Mouse (Mus musculus): Measurements from ENCODE around the gene Pgap1. TPM values are rescaled to one million over a fixed set of nuclear protein-coding genes. Genes with fewer than 3 reads are reported as not detected.

The Pgap1 gene
- total RNA-seq (2021), result 10 to 100 TPM; 32.0 to 32.9 TPM
- long read RNA-seq, experiment 1, full-length matches to known transcripts, result 6 of 14 reads
- long read RNA-seq, experiment 1, partial matches to known transcripts, result 0 of 14 reads
- long read RNA-seq, experiment 1, other reads (novel, unspliced or antisense), result 8 of 14 reads
- long read RNA-seq, experiment 2, full-length matches to known transcripts, result 6 of 10 reads
- long read RNA-seq, experiment 2, partial matches to known transcripts, result 1 of 10 reads
- long read RNA-seq, experiment 2, other reads (novel, unspliced or antisense), result 3 of 10 reads

DNA sequence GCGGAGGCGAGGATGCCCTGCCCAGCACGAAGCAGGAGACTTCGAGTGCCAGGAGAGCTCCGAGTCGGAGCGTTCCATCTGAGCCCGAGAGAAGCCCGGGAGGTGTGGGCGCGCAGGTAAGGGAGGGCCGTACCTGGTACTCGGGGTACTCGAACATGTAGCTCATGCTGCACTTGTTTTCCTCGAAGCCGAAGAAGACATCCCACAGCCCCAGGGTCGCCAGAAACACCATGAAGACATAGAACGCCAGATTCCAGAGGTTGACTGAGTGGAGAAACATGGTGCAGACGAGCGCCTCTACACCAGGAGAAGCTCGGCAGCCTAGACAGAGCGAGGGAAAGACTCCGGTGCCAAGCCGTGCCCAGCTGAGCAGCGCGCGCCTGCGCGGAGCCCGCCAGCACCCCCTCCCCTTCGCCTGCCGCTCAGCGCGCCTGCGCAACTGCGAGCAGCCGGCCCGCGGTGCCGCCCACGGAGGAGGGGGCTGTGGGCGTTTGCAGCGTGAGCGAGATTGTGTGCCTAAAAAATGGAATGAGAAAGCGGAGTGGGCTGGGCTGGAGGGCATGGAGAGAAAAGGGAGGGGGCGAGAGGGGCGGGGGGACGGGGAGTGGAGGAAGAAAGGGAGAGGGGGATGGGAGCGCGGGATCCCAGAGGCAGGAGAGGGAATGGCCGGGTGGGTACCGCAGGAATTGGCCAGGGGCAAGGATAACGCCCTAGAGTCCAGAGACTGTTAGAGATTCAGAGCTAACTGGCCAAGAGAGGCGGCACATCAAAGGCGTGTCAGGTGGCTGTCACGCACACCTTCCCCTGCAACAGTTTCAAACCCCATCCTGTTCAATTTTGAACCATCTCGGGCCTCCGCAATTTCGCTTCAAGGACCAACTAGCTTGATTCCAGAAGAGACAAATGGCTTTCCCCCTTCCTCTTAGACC is at the start of gene Pgap1:
Pgap1 (minus strand) TSS at position 384 of the 929 bp plus-strand sequence.
- DNase-seq (ENCODE audit: extremely low spot score in 1 of 2, low spot score in 2 of 2), result peak; percentile 92 to 93
- intact Hi-C loops (cut with DNase I), result loop anchor here (2.0 to 5.0 kb wide), 3 partner anchors 21 to 160 kb away; no protein-coding TSS in a partner anchor
- Histone ChIP-seq H3K27ac (peak within 1 kb of the TSS; percentile 90), H3K4me3 (peak within 1 kb of the TSS; percentile 86)
- no peak; the same call in 1 of the 2 replicates for TF ChIP-seq CTCF (IDR thresholded peaks at IDR 0.05)

DNA sequence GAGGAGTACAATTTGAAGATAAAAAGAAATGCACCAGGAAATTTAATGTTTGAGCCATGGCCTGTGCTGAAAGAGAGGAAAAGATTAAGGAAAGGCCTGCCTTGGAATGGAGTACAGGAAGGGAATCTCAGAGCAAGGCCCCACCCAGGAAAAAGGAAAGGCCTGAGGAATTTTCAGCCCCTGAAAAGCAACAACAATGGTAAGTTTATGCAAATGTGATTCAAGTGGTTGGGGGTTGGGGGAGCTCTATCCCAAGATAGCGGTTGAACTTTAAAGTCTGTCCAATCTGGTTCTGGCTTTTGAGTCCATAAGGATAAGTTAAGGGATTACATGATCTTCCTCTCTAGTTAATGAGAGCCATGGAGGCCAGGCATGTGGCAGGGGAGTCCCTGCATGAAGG is 49.5 kb upstream of the Pgap1 start:
- intact Hi-C loops (cut with DNase I), result no loop called here
- TF ChIP-seq CTCF (IDR thresholded peaks at IDR 0.05), result no peak

DNA sequence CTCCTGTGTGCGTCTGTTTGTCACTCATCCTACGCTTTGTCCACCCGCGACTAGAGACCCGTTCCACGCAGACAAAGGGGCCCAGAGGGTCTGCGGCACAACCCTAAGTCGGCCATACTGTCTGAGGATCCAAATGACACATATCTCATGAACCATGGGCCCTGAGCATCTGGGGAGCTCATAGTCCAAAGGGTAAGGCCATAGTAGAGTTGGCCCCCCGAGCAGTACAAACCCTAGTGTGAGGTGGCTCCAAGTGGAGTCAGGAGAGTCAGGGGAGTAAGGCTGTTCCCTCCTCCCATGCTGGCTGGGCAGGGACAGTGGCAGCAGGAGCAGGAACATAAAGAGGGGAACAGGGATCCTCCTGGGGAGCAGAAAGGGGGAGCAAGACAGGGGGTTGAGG is 44.2 kb upstream of the Pgap1 start:
- no peak for TF ChIP-seq CTCF (IDR thresholded peaks at IDR 0.05)
- intact Hi-C loops (cut with DNase I), result no loop called here

More for the DNA sequence above, 49.5 kb upstream of the Pgap1 start:
- no peak overlapping the region for H3K27ac ChIP-seq
- DNase-seq (ENCODE audit: extremely low spot score in 1 of 2, low spot score in 2 of 2), result no peak
- no peak overlapping the region for H3K4me3 ChIP-seq

DNA sequence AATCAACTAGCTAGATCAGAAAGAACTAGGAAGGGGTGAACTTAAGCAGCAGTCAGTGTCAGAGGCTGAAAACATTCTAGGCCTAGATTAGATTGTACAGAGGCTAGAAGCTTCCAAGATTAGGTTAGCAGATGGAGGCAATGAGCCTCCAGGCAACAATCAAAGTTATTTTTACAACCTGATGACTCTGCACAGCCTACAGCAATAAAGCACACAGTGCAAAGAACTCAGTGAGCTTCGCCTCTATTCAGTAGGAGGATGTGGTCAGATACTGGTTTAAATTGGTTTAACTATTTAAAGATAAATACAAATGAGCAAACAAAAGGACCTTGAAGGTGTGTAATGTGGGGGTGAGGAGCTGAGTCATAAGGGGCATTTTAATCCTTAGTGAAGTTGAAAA is 42.8 kb upstream of the Pgap1 start:
- no peak overlapping the region for H3K27ac ChIP-seq
- intact Hi-C loops (cut with DNase I), result no loop called here
- H3K4me3 ChIP-seq, result no peak overlapping the region
- TF ChIP-seq CTCF (IDR thresholded peaks at IDR 0.05), result no peak
- no peak for DNase-seq (ENCODE audit: extremely low spot score in 1 of 2, low spot score in 2 of 2)

More for the DNA sequence above, 44.2 kb upstream of the Pgap1 start:
- Histone ChIP-seq H3K4me3 (no peak overlapping the region), H3K27ac (no peak overlapping the region)
- no peak for DNase-seq (ENCODE audit: extremely low spot score in 1 of 2, low spot score in 2 of 2)

DNA sequence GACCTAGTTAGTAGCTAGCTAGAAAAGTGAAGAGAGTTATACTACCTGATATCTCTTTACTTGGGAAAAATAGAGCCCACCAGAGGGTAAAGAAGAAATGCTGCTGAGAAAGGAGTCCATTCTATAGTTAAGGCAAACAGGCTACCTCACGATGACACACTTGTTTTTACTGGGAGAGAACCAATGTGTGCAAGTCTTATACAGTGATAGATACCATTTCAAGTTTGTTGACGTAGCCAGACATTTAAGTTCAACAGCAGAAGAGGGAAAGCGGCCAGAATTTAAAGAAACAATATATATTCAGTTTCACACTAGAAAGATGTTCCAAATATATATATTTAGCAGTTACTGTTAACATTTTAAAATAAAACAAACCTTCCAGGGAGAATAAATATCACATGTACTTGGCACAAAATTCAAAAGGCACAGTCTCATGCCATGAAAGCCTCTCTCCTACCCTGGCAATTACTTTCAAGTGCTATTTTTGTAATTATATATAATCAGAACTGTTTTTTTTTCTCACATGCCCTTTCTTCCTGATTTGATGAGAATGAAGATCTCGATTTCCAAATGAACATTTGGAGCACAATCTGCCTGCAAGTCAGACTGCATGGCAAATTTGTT is 40.2 kb upstream of the Pgap1 start:
- Histone ChIP-seq H3K4me3 (no peak overlapping the region), H3K27ac (no peak overlapping the region)
- no peak for DNase-seq (ENCODE audit: extremely low spot score in 1 of 2, low spot score in 2 of 2)
- intact Hi-C loops (cut with DNase I), result loop anchor here (5.0 kb wide), 1 partner anchor 40 kb away; the partner anchor contains the start of gene Pgap1
- no peak for TF ChIP-seq CTCF (IDR thresholded peaks at IDR 0.05)

DNA sequence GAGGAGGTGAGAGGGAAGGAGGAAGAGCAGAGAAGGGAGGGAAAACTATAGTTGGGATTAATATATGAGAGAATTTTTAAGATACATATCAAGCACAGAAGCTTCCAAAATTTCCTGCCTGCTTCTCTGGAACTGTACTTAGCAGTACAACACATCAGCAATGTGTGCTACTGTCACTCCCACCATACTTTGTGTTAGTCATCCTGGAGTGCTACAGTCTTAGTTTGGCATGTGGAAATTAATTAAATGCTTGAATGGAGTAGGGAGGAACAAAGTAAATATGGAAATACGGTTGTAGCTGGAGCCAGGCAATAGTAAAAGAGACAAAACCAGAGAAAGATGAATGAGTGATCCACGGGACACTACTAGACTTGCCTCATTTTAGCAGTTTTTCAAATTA is 38.7 kb upstream of the Pgap1 start:
- H3K27ac ChIP-seq, result no peak overlapping the region
- no peak overlapping the region for H3K4me3 ChIP-seq
- DNase-seq (ENCODE audit: extremely low spot score in 1 of 2, low spot score in 2 of 2), result no peak
- no peak for TF ChIP-seq CTCF (IDR thresholded peaks at IDR 0.05)
- intact Hi-C loops (cut with DNase I), result loop anchor here (5.0 kb wide), 1 partner anchor 39 kb away; the partner anchor contains the start of gene Pgap1

DNA sequence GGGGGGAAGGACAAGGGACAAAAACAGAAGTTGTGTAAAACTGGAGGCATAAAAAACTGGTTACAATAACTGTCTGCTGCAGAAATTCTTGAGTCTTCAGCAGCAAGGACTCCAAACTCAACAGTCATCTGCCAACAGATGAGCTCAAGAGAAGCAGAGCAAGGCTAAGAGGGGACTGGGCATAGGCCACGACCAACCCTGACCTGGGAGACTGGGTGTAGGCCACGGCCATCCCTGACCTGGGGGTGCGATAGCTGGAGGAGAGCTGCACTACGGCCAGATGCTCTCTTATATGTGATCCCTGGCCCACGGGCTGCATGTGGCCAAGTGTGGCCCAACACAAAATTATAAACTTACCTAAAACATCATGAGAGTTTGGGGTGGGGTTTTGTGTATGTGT is 29.6 kb upstream of the Pgap1 start:
- no peak for DNase-seq (ENCODE audit: extremely low spot score in 1 of 2, low spot score in 2 of 2)
- intact Hi-C loops (cut with DNase I), result no loop called here
- Histone ChIP-seq H3K4me3 (no peak overlapping the region), H3K27ac (no peak overlapping the region)
- TF ChIP-seq CTCF (IDR thresholded peaks at IDR 0.05), result no peak

DNA sequence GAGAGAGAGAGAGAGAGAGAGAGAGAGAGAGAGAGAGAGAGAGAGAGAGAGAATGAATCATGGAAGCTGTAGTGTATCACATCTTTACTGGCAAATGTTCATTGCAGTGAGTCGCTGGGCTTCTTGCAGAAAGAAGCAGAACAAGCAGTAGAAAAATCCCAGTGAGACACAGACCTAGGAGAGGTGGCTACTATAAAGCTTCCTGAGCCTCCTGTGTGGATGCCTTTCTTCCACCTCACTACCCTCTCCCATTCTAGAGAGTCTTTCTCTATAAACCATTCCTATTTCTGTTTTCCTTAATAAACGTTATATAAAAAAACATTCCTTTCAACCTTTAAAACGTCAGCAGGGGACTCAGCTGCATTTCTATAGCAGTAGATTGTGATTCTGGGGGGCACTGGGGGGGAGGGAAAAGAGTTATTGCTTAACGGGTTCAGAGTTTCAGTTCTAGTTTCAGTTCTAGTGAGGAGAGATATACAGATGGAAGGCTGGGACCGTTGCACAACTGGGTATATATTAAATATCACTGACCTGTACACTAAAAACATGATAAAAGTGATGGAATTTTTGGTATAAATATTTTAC is 28.6 kb upstream of the Pgap1 start:
- DNase-seq (ENCODE audit: extremely low spot score in 1 of 2, low spot score in 2 of 2), result no peak
- TF ChIP-seq CTCF (IDR thresholded peaks at IDR 0.05), result no peak
- Histone ChIP-seq H3K27ac (no peak overlapping the region), H3K4me3 (no peak overlapping the region)
- intact Hi-C loops (cut with DNase I), result no loop called here

DNA sequence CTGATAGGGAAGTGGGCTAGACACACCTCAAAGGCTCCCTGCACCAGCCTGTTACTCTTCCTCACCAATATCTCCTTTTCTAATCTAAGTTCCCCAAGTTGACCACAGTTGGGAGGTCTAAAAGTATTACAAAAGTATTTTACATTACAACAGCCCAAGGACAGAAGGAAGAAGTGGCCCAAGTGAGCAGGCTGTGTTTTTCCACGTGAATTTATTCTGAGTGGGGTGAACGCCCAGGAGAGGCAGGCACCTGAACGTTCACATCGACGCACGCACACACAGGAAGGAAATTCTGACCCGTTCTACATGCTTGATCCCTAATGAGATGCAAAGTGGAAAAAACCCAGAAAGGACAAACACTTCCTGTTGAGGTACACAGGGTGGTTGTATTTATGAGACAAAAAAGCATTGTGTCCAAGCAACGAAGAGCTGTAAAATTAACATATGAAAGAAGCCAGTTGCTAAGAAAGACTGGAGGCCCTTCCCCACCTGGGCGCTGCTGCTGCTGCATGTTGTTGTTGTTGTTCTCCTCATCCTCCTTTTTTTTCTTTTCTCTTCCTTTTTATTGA is 27.9 kb upstream of the Pgap1 start:
- no peak for DNase-seq (ENCODE audit: extremely low spot score in 1 of 2, low spot score in 2 of 2)
- H3K27ac ChIP-seq, result no peak overlapping the region
- intact Hi-C loops (cut with DNase I), result no loop called here
- H3K4me3 ChIP-seq, result no peak overlapping the region
- no peak for TF ChIP-seq CTCF (IDR thresholded peaks at IDR 0.05)

DNA sequence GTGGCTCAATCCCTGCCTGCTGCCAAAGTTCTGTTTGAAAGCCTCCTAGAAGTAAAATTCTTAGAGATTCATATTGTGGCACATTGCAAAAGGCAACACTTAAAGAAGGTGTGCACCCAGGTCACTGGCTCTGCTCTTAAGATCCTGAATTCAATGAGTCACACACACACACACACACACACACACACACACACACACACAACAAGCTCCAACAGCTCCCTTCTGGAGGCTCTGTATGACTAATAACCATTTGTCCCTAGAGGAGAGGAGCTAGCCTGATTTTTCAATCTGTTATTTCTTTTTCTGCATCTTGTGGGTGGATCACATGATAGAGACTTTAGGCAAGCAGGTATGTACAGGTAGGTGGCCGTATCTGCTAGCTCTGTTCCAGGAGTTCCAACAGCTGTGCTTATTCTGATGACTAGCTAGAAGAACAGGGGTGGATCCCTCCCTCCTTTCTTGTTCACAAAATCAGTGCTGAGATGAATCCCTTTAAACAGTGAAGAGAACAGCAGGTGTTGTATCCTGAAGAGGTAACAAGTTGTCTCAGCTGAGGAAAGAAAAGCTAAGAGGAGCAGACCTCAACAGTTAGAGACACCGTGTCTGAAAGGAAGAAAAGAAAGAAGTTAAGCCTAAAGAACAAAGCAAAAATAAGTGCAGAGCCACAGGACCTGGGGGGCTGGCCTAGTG is 27.2 kb upstream of the Pgap1 start:
- DNase-seq (ENCODE audit: extremely low spot score in 1 of 2, low spot score in 2 of 2), result no peak
- H3K27ac ChIP-seq, result no peak overlapping the region
- no peak overlapping the region for H3K4me3 ChIP-seq
- intact Hi-C loops (cut with DNase I), result no loop called here
- TF ChIP-seq CTCF (IDR thresholded peaks at IDR 0.05), result no peak
